Mouse (Mus musculus) limb, embryonic 14.5 days (tissue): Measurements from ENCODE around the gene Sumo1. TPM values are rescaled to one million over a fixed set of nuclear protein-coding genes. Genes with fewer than 3 reads are reported as not detected.

Source experiments
- ATAC-seq: fragments of 200-750 bp; cut with Nextera tagmentation; 2 replicates; pipeline ENCODE4 v1.8.0; 2017; ENCODE audit warnings: low read depth, moderate number of reproducible peaks, moderate TSS enrichment; ENCODE audit not compliant: low FRiP score
- DNase-seq: peaks from one replicate; pipeline ENCODE4 v3.0.0-alpha.2; 2015; ENCODE audit warnings: low spot score
- H3K27ac ChIP-seq: fragments of 300-500 bp; sonication (generic); replicated peaks from 2 replicates; pipeline ENCODE4 v1.5.1; 2014; ENCODE audit warnings: low read depth, mild to moderate bottlenecking, low read length, moderate library complexity, mixed read lengths
- H3K27me3 ChIP-seq: fragments of 300-500 bp; sonication (generic); 2 replicates; pipeline ENCODE4 v1.6.1; 2014; ENCODE audit warnings: low read length, mixed read lengths; ENCODE audit not compliant: control insufficient read depth, insufficient read depth
- H3K36me3 ChIP-seq: fragments of 300-500 bp; sonication (generic); 2 replicates; pipeline ENCODE4 v1.6.1; 2014; ENCODE audit warnings: mild to moderate bottlenecking, low read length, moderate library complexity, mixed read lengths; ENCODE audit not compliant: control insufficient read depth, insufficient read depth
- H3K4me1 ChIP-seq: fragments of 300-500 bp; sonication (generic); 2 replicates; pipeline ENCODE4 v1.6.1; 2014; ENCODE audit warnings: antibody characterized with exemption, low read length, mixed read lengths; ENCODE audit not compliant: control insufficient read depth, insufficient read depth
- H3K4me2 ChIP-seq: fragments of 300-500 bp; sonication (generic); replicated peaks from 2 replicates; pipeline ENCODE4 v1.6.1; 2014; ENCODE audit warnings: low read depth, mild to moderate bottlenecking, low read length, moderate library complexity; ENCODE audit not compliant: severe bottlenecking
- H3K4me3 ChIP-seq: fragments of 300-500 bp; sonication (generic); replicated peaks from 2 replicates; pipeline ENCODE4 v1.5.1; 2014; ENCODE audit warnings: low read length
- H3K9ac ChIP-seq: fragments of 300-500 bp; sonication (generic); 2 replicates; pipeline ENCODE4 v1.6.1; 2014; ENCODE audit warnings: mild to moderate bottlenecking, low read depth, low read length, moderate library complexity; ENCODE audit not compliant: severe bottlenecking
- H3K9me3 ChIP-seq: fragments of 300-500 bp; sonication (generic); 2 replicates; pipeline ENCODE4 v1.6.1; 2016; ENCODE audit warnings: low read length; ENCODE audit not compliant: control insufficient read depth
- POLR2A ChIP-seq: fragments of 200-500 bp; IDR thresholded peaks from 2 replicates; pipeline ENCODE4 v1.8.0; 2012; ENCODE audit warnings: inconsistent platforms, mild to moderate bottlenecking, moderate library complexity, borderline replicate concordance; ENCODE audit not compliant: insufficient read depth, insufficient read length; ENCODE audit errors: extremely low read depth
- whole genome bisulfite sequencing: fragments of 180-500 bp; shearing (Covaris S2); extraction: QIAGEN DNeasy Blood & Tissue Kit; methylation state at CpG from one replicate; pipeline ENCODE4 v1.1.7; 2014; 5-methylcytosine and 5-hydroxymethylcytosine counted together
- polyA plus RNA-seq, 2 experiments: library from polyadenylated mRNA; depleted of rRNA in 1 of 2; stranded (reverse) in 1 of 2; unstranded in 1 of 2; fragments of >200 nt; fragmentation: Nextera tagmentation in 1 of 2; extraction: Ambion mirVana in 1 of 2; gene quantifications; 2 replicates each; pipeline versions ENCODE4 v1.2.1 to v1.2.3; 2012 to 2014

Sumo1 gene
- polyA plus RNA-seq, 2 experiments: 141 to 427 TPM

DNA sequence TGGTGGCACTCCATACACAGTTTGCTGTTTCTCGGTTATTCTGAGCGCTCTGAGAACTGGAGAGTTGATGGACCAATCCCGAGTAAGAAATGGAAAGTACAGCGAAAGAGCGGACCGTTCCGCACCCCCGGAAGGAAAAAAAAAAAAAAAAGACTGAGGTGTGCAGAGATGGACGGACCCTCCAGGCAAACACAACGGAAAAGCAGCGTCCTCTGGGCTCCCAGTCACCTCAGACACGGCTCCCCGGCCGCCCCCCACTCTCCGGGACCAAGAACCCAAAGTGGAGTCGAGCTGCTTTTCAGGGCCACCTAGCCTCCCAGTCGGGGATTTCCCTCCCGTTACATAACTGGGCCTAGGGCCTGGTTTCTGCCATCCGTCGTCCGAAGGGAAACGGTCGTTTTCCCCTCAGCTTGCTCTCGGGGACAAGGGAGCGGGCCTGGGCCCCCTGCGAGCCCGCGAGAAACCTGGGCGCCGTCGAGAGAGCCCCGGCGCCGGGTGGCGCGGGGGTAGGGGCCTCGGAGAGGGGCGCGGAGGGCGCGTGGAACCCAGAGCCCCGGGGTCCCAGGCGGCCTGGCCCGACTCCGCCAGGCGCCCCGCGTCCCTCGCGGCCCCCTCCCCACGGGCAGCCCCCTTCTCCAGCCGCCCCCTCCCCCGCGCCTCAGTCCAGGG is 538 bp downstream of the Sumo1 start:
- peaks cover 4% of the 10 kb centered on the region; the same call in 1 of the 2 replicates for H3K4me1 ChIP-seq
- peak overlapping the region; percentile 66 for H3K4me2 ChIP-seq
- no peaks in the 10 kb centered on the region for H3K9me3 ChIP-seq
- WGBS: under 1% methylated on average over 36 of the region's 54 CpGs
- ATAC-seq: peak; percentile 45
- H3K9ac ChIP-seq: peak overlapping the region; percentile 98
- H3K27ac ChIP-seq: peak overlapping the region; percentile 96
- TF ChIP-seq POLR2A: no peak
- DNase-seq: peak; percentile 7
- no peaks in the 10 kb centered on the region; the same call in 1 of the 2 replicates for H3K36me3 ChIP-seq
- H3K4me3 ChIP-seq: peak overlapping the region; percentile 95
- H3K27me3 ChIP-seq: no peaks in the 10 kb centered on the region

DNA sequence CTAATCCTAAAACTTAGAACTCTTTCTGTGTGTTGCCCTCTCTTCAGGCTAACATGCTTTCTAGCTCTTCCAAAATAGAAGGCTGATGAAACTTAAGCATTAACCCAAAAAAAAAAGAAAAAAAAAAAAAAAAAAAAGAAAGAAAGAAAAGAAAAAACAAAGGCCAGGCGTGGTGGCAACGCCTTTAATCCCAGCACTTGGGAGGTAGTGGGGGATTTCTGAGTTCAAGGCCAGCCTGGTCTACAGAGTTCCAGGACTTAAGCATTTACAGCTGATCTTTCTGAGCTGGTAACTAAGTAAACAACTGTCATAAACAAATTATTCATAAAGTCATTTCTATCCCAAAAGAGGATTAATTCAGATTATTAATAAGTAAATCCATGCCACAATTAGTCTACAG is 1.8 kb downstream of the Sumo1 start:
- ATAC-seq (no peak), DNase-seq (no peak)
- no peak overlapping the region for H3K9ac ChIP-seq
- H3K4me3 ChIP-seq: no peak overlapping the region
- H3K27me3 ChIP-seq: no peaks in the 10 kb centered on the region
- TF ChIP-seq POLR2A: no peak
- H3K9me3 ChIP-seq: no peaks in the 10 kb centered on the region
- no peaks in the 10 kb centered on the region; the same call in 1 of the 2 replicates for H3K36me3 ChIP-seq
- no peak overlapping the region for H3K4me2 ChIP-seq
- peaks cover 4% of the 10 kb centered on the region; the same call in 1 of the 2 replicates for H3K4me1 ChIP-seq
- WGBS: 86% methylated on average over 2 of the region's 2 CpGs
- no peak overlapping the region for H3K27ac ChIP-seq

DNA sequence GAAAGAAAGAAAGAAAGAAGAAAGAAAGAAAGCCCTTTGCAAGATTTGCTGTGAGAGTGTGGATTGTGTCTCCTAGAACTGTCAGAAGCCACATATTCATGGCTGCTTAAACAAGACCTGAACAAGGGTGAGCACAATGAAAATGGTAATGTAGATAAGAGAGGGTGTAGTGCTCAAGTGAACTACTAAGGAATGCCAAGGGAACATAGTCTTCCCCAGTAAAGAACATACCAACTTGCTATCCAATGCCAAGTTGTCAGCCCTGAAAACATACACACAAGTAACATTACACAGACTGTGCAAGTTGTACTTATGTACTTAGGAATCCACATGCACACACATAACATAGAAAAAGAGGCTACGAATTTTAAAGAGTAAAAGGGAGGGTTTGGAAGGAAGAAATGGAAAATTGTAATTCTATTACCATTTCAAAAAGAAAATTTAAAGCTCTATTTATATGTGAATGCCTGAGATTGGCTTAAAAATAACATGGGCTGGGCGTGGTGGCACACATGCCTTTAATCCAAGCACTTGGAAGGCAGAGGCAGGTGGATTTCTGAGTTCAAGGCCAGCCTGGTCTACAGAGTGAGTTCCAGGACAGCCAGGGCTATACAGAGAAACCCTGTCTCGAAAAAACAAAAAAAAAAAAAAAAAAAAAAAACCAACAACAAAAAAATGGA is 7.0 kb downstream of the Sumo1 start:
- no peak overlapping the region for H3K4me3 ChIP-seq
- H3K27me3 ChIP-seq: no peaks in the 10 kb centered on the region
- no peak for DNase-seq
- H3K4me1 ChIP-seq: no peaks in the 10 kb centered on the region
- no peak overlapping the region for H3K4me2 ChIP-seq
- H3K27ac ChIP-seq: no peak overlapping the region
- 95% methylated on average over 3 of the region's 3 CpGs for WGBS
- no peak for TF ChIP-seq POLR2A
- no peaks in the 10 kb centered on the region; the same call in 1 of the 2 replicates for H3K36me3 ChIP-seq
- no peaks in the 10 kb centered on the region for H3K9me3 ChIP-seq
- no peak overlapping the region for H3K9ac ChIP-seq
- ATAC-seq: no peak

DNA sequence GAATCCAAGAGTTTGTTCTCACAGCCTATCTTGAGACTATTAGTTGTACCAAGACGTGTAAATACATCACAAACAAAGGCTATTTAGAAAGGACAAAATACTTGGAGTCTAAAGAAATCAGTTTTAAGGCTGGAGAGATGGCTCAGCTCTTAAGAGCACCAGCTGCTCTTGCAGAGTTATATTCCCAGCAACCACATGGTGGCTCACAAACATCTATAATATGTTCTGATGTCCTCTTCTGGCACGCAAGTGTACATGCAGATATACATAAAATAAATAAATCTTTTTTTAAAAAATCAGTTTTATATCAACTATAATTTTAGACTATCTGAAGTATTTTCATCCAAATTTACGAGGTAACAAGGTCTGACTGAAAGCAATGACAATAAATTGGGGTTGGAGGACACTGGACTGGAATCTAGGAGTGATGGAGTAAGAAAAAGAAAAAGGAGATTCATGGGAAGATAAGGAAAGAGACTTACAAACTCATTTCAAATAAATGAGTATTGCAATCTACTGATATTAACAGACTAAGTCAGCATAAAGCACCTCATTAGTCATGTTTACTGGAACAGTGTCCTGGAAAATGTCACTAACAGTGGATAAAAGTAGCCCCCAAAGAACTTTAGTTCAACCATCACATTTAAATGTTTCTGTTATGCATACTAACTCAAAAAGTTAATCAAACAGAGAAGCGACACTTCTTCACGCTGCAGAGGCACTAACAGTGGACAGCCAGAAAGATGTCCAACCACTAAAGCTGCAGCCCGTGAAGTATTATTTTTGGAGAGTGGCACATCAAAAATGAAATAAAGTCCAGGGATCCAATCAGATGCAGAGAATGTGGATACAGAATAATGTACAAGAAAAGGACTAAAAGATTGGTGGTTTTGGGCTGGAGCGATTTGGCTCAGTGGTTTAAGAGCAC is 14.1 kb downstream of the Sumo1 start:
- Histone ChIP-seq H3K27me3 (no peaks in the 10 kb centered on the region), H3K9me3 (no peaks in the 10 kb centered on the region), H3K4me1 (no peaks in the 10 kb centered on the region), H3K4me3 (no peak overlapping the region), H3K36me3 (peaks cover 20% of the 10 kb centered on the region), H3K9ac (no peak overlapping the region), H3K4me2 (no peak overlapping the region), H3K27ac (no peak overlapping the region)
- 91% methylated on average over 7 of the region's 7 CpGs for WGBS
- DNase-seq (no peak), ATAC-seq (no peak)
- no peak for TF ChIP-seq POLR2A
